Mouse (Mus musculus) kidney, postnatal 0 days (tissue): ENCODE measurements around the gene Abcb7. TPM values are rescaled to one million over a fixed set of nuclear protein-coding genes. Genes with fewer than 3 reads are reported as not detected.

Source experiments
- ATAC-seq: fragments of 200-750 bp; cut with Nextera tagmentation; replicated peaks from 2 replicates; pipeline ENCODE4 v1.8.0; 2017; ENCODE audit warnings: low read depth, moderate number of reproducible peaks, moderate TSS enrichment, moderate library complexity; ENCODE audit not compliant: low FRiP score
- DNase-seq: peaks from one replicate; pipeline ENCODE4 v3.0.0-alpha.2; 2016; ENCODE audit warnings: low spot score
- H3K27ac ChIP-seq: fragments of 300-500 bp; sonication (generic); 2 replicates; pipeline ENCODE4 v1.5.1; 2014; ENCODE audit warnings: mild to moderate bottlenecking
- H3K27me3 ChIP-seq: fragments of 300-500 bp; sonication (generic); 2 replicates; pipeline ENCODE4 v1.6.1; 2014; ENCODE audit warnings: low read length, mixed read lengths; ENCODE audit not compliant: insufficient read depth
- H3K36me3 ChIP-seq: fragments of 300-500 bp; sonication (generic); 2 replicates; pipeline ENCODE4 v1.6.1; 2014; ENCODE audit warnings: low read length, mixed read lengths; ENCODE audit not compliant: insufficient read depth
- H3K4me1 ChIP-seq: fragments of 300-500 bp; sonication (generic); replicated peaks from 2 replicates; pipeline ENCODE4 v1.6.1; 2014; ENCODE audit warnings: antibody characterized with exemption, low read length, mixed read lengths; ENCODE audit not compliant: insufficient read depth
- H3K4me2 ChIP-seq: fragments of 300-500 bp; sonication (generic); 2 replicates; pipeline ENCODE4 v1.6.1; 2014; ENCODE audit warnings: mild to moderate bottlenecking, low read length, moderate library complexity, mixed read lengths
- H3K4me3 ChIP-seq: fragments of 300-500 bp; sonication (generic); replicated peaks from 2 replicates; pipeline ENCODE4 v1.5.1; 2014; ENCODE audit warnings: low read depth, low read length
- H3K9ac ChIP-seq: fragments of 300-500 bp; sonication (generic); 2 replicates; pipeline ENCODE4 v1.6.1; 2014; ENCODE audit warnings: low read depth, low read length
- H3K9me3 ChIP-seq: fragments of 300-500 bp; sonication (generic); replicated peaks from 2 replicates; pipeline ENCODE4 v1.6.1; 2016; ENCODE audit warnings: low read length, inconsistent platforms, mixed read lengths
- CTCF ChIP-seq: IDR thresholded peaks from 2 replicates; pipeline ENCODE4 v1.5.1; 2016; ENCODE audit warnings: antibody characterized with exemption, low read depth, mild to moderate bottlenecking, moderate library complexity
- WGBS: fragments of 180-500 bp; shearing (Covaris S2); extraction: QIAGEN DNeasy Blood & Tissue Kit; methylation state at CpG from one replicate; pipeline ENCODE4 v1.1.7; 2014; 5-methylcytosine and 5-hydroxymethylcytosine counted together
- polyA plus RNA-seq: library from polyadenylated mRNA; unstranded; fragments of >200 nt; fragmentation: Nextera tagmentation; extraction: Ambion mirVana; gene quantifications from 2 replicates; pipeline ENCODE4 v1.2.1, GENCODE M21; 2015

Gene Abcb7
- 6.7 and 7.1 TPM in 2 replicates for polyA plus RNA-seq

DNA sequence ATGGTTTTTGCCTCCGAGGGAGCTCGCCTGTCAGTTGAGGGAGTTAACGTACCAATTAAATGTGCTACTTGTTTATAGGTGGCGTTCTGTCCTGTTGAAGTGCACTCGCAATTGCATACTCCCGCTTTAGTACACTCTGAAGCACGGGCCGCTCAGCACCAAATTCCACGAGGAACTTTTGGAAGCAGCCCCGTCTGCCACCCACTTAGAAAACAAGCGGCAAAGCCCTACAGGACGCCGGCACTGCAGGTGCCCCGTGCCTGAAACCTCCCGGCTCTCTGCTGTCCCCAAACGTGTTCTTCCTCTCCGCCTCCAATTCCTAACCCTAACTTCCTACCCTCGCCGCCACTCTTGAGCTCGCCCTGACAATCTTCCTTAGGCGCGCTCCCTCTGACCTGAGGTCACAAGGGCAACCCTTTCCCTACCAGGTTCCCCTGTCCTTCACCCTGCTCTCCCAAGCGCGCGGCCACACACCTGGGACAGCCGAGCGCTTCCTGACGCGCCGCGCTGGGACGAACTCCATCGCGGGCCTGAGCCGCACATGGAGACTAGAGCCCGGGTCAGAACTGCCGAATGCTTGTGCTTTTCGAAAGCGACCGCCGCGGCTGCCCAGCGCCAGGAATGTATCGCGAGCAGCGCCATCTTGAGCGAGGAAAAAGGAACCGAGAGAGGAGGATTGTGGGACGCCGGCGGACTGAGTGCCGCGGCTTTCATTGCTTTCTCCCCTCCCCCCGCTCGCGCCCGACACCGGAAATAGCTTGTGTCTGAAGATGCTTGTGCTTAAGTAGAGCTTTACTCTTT lies at the start of gene Abcb7:
TSS of gene Abcb7 (minus strand) at position 674 of the 801 bp plus-strand sequence.
- peak; percentile 92 for DNase-seq
- 0 out of 2 replicates have a peak, but pooled peaks have one; percentile 33 for TF ChIP-seq CTCF
- Histone ChIP-seq H3K36me3 (no peaks in the 10 kb centered on the region), H3K9me3 (no peaks in the 10 kb centered on the region), H3K9ac (peak within 1 kb of the TSS; percentile 69), H3K4me3 (peak within 1 kb of the TSS; percentile 61), H3K27me3 (peaks cover 4% of the 10 kb centered on the region; the same call in 1 of the 2 replicates), H3K4me2 (peak within 1 kb of the TSS; percentile 48), H3K27ac (peak within 1 kb of the TSS; percentile 94), H3K4me1 (no peaks in the 10 kb centered on the region)
- WGBS: 21% methylated on average over 57 of the region's 58 CpGs
- peak; percentile 96 for ATAC-seq

DNA sequence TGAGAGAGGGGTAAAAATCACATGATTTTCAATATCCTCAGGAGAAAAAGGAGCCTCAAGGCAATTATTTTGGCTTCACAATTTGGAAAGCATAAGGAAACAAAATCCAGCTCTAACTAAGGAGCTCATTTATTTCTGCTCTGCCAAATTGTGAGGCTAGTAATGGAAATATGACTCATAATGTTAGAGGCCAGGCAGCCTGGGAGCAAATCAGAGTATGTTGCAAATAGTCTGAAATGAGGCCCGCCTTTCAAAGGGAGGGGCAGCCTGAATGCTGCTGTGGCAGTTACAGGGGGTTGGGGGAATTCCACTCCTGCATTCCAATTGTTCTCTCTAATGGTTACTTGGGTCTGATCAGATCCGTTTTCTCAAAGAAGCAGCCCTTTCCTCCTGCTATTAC lies 48.1 kb upstream of the Abcb7 start:
- no peak for TF ChIP-seq CTCF
- peak; percentile 59 for DNase-seq
- Histone ChIP-seq H3K27me3 (no peaks in the 10 kb centered on the region), H3K4me3 (no peak overlapping the region), H3K9ac (no peak overlapping the region), H3K4me2 (no peak overlapping the region), H3K36me3 (no peaks in the 10 kb centered on the region), H3K4me1 (no peaks in the 10 kb centered on the region), H3K27ac (no peak overlapping the region), H3K9me3 (no peaks in the 10 kb centered on the region)
- no peak for ATAC-seq
- WGBS: 48% methylated on average over 2 of the region's 2 CpGs

DNA sequence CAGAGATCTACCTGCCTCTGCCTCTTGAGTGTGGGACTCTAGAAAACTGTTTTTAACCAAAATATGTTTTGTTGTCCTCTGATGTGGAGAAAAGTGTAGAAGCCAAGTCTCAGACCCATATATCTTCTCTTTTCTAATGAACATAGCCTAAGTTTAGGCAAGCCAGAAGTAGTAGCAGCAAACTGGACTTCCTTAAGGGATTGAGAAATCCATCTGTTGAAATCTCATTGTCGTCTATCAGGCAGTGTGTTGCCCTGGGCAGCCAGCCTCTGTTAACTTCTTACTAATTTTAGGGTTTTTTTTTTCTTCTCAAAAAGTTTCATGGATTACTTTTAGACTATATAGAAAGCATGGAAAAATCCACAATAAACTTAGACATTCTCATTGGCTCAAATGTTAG lies 38.8 kb upstream of the Abcb7 start:
- TF ChIP-seq CTCF: no peak
- H3K27me3 ChIP-seq: no peaks in the 10 kb centered on the region
- 61% methylated on average over 1 of the region's 1 CpGs for WGBS
- H3K4me2 ChIP-seq: no peak overlapping the region
- no peaks in the 10 kb centered on the region for H3K4me1 ChIP-seq
- no peak overlapping the region for H3K4me3 ChIP-seq
- DNase-seq (no peak), ATAC-seq (no peak)
- H3K36me3 ChIP-seq: no peaks in the 10 kb centered on the region
- H3K9me3 ChIP-seq: no peaks in the 10 kb centered on the region
- H3K9ac ChIP-seq: no peak overlapping the region
- H3K27ac ChIP-seq: no peak overlapping the region

- Histone ChIP-seq H3K9me3 (no peaks in the 10 kb centered on the region), H3K4me3 (no peak overlapping the region), H3K36me3 (no peaks in the 10 kb centered on the region), H3K27me3 (no peaks in the 10 kb centered on the region), H3K4me2 (no peak overlapping the region), H3K4me1 (no peaks in the 10 kb centered on the region), H3K27ac (peak overlapping the region; percentile 19; the same call in 1 of the 2 replicates), H3K9ac (no peak overlapping the region)
- ATAC-seq (no peak), DNase-seq (peak; percentile 53)
- WGBS: 33% methylated on average over 1 of the region's 1 CpGs
- TF ChIP-seq CTCF: no peak
These were observed 19.8 kb upstream of the Abcb7 start for GRCm38 (mm10) chrX:104433456-104433855.

GRCm38 (mm10) chrX:104428108-104428507 lies 14.5 kb upstream of the Abcb7 start:
- ATAC-seq: no peak
- Histone ChIP-seq H3K27ac (no peak overlapping the region), H3K4me2 (no peak overlapping the region), H3K9ac (no peak overlapping the region), H3K36me3 (no peaks in the 10 kb centered on the region), H3K4me1 (no peaks in the 10 kb centered on the region), H3K27me3 (no peaks in the 10 kb centered on the region), H3K4me3 (no peak overlapping the region), H3K9me3 (no peaks in the 10 kb centered on the region)
- DNase-seq: no peak
- WGBS: 72% methylated on average over 3 of the region's 3 CpGs
- TF ChIP-seq CTCF: no peak

DNA sequence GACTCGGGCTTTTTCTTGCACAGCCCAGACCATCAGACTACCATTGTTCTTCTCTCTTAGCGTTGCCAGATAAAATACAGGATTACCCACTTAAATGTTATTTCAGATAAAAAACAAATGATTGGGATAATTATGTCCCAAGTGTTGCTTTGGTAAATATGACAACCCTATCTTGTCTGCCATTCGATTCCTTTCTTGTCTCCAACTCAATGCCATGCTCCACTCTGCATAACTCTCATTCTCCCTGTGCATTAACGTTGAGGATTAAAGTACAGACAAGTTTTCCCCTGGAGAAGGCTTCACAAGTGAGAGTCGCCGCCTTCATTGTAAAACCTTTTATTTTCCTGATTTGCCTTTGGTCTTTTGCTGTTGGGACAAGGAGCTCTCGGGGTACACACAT lies 339 bp upstream of the Abcb7 start:
- Histone ChIP-seq H3K27ac (peak overlapping the region; percentile 94), H3K4me2 (peak overlapping the region; percentile 48), H3K4me3 (peak overlapping the region; percentile 61; the same call in 1 of the 2 replicates), H3K27me3 (peaks cover 4% of the 10 kb centered on the region; the same call in 1 of the 2 replicates), H3K9me3 (no peaks in the 10 kb centered on the region), H3K4me1 (no peaks in the 10 kb centered on the region), H3K9ac (no peak overlapping the region), H3K36me3 (no peaks in the 10 kb centered on the region)
- DNase-seq (no peak), ATAC-seq (no peak)
- no peak for TF ChIP-seq CTCF
- 43% methylated on average over 7 of the region's 7 CpGs for WGBS
